In the genomic region with DNA sequence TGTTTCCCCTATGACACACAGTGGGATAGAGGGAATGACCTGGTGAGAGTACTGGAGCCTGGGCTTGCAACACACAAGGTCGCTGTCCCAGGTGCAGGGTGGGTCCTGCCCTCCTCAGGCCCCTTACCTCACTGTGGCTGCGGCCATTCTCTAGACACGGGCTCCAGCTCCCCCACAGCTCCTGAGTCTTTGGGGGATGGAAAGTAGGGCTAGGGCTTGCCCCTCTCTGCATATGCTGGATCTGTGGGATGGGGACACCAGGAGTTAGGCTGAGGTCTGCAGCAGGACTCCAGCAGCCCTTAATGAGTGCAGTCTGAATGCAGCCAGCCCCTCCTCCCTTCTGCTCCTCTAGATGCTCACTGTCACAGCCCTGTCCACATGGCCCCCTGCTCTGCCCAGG, we compare ENCODE assay signal across 17 mouse cellular contexts. TPM values are rescaled to one million over a fixed set of nuclear protein-coding genes. Genes with fewer than 3 reads are reported as not detected.
A peak's percentile ranks its signal among the peaks of the same experiment; 100 is the strongest.
DNase-seq lines count a peak whose midpoint lies in the region; ATAC-seq lines count a peak whose summit lies in the region.
"Had no signal": no experiment of that assay in that cellular context is flagged by ENCODE, and none has a peak within 500 bp of the region (broad histone marks: within the 10 kb centered on the region; RNA-seq: fewer than 3 reads in every experiment).

No protein-coding gene starts in this region.

- H3K27ac ChIP-seq in heart, embryonic 11.5 days (ENCODE audit: low read depth, low read length): no peak overlapping the region
- H3K27ac ChIP-seq in hindbrain, embryonic 16.5 days (ENCODE audit: low read depth, low read length): no peak overlapping the region
- H3K27ac ChIP-seq in hindbrain, embryonic 10.5 days: no peak overlapping the region
- no peak overlapping the region for H3K27ac ChIP-seq in neural tube, embryonic 14.5 days (ENCODE audit: low read depth, low read length)
- H3K27ac ChIP-seq in neural tube, embryonic 15.5 days (replicated peaks): no peak overlapping the region
- H3K27ac ChIP-seq: forebrain, embryonic 12.5 days; heart, adult 2 months; hindbrain, embryonic 15.5 days had no signal

- H3K9me3 ChIP-seq in heart, embryonic 11.5 days (replicated peaks; ENCODE audit: control insufficient read depth, low read length): no peaks in the 10 kb centered on the region
- no peaks in the 10 kb centered on the region for H3K9me3 ChIP-seq in hindbrain, embryonic 16.5 days (ENCODE audit: control insufficient read depth, low read length)
- H3K9me3 ChIP-seq in hindbrain, embryonic 10.5 days: no peaks in the 10 kb centered on the region
- H3K9me3 ChIP-seq in neural tube, embryonic 14.5 days (ENCODE audit: control insufficient read depth, low read length): no peaks in the 10 kb centered on the region
- H3K9me3 ChIP-seq in neural tube, embryonic 15.5 days (replicated peaks): no peaks in the 10 kb centered on the region
- H3K9me3 ChIP-seq: forebrain, embryonic 12.5 days; heart, embryonic 12.5 days; hindbrain, embryonic 15.5 days had no signal

- WGBS in heart, embryonic 11.5 days (ENCODE audit: insufficient replicate concordance): 65% methylated on average over 3 of the region's 3 CpGs
- 81% methylated on average over 3 of the region's 3 CpGs for WGBS in hindbrain, embryonic 16.5 days
- WGBS in hindbrain, embryonic 10.5 days: 63% methylated on average over 3 of the region's 3 CpGs
- 75% methylated on average over 3 of the region's 3 CpGs for WGBS in neural tube, embryonic 14.5 days
- WGBS in neural tube, embryonic 15.5 days: 72% methylated on average over 3 of the region's 3 CpGs

- H3K27me3 ChIP-seq in heart, embryonic 11.5 days (ENCODE audit: control insufficient read depth, insufficient read depth, low read length): peaks cover 18% of the 10 kb centered on the region
- H3K27me3 ChIP-seq in hindbrain, embryonic 16.5 days (replicated peaks; ENCODE audit: control insufficient read depth, insufficient read depth, low read length): no peaks in the 10 kb centered on the region
- H3K27me3 ChIP-seq in hindbrain, embryonic 10.5 days (ENCODE audit: insufficient read depth, poor library complexity, severe bottlenecking): peaks cover 27% of the 10 kb centered on the region
- H3K27me3 ChIP-seq in neural tube, embryonic 14.5 days (ENCODE audit: control insufficient read depth, insufficient read depth, low read length): no peaks in the 10 kb centered on the region
- H3K27me3 ChIP-seq in neural tube, embryonic 15.5 days (replicated peaks): peaks cover 15% of the 10 kb centered on the region

- no peak overlapping the region for H3K4me3 ChIP-seq in heart, embryonic 11.5 days (ENCODE audit: low read depth, low read length)
- no peak overlapping the region for H3K4me3 ChIP-seq in hindbrain, embryonic 16.5 days (ENCODE audit: low read length)
- no peak overlapping the region for H3K4me3 ChIP-seq in hindbrain, embryonic 10.5 days
- H3K4me3 ChIP-seq in neural tube, embryonic 14.5 days (ENCODE audit: low read depth, low read length): no peak overlapping the region
- no peak overlapping the region for H3K4me3 ChIP-seq in neural tube, embryonic 15.5 days (replicated peaks)
- H3K4me3 ChIP-seq: forebrain, embryonic 12.5 days; heart, adult 2 months; heart, embryonic 12.5 days; hindbrain, embryonic 15.5 days had no signal

- no peaks in the 10 kb centered on the region; the same call in none of the 2 replicates for H3K36me3 ChIP-seq in heart, embryonic 11.5 days (ENCODE audit: control insufficient read depth, insufficient read depth, low read length)
- H3K36me3 ChIP-seq in hindbrain, embryonic 16.5 days (ENCODE audit: control insufficient read depth, insufficient read depth, low read length): no peaks in the 10 kb centered on the region
- H3K36me3 ChIP-seq in hindbrain, embryonic 10.5 days: peaks cover 11% of the 10 kb centered on the region
- H3K36me3 ChIP-seq in neural tube, embryonic 14.5 days (ENCODE audit: control insufficient read depth, insufficient read depth, low read length): no peaks in the 10 kb centered on the region
- no peaks in the 10 kb centered on the region for H3K36me3 ChIP-seq in neural tube, embryonic 15.5 days
- H3K36me3 ChIP-seq: hindbrain, embryonic 15.5 days had no signal

- H3K9ac ChIP-seq in heart, embryonic 11.5 days (ENCODE audit: low read depth, low read length): no peak overlapping the region
- no peak overlapping the region for H3K9ac ChIP-seq in hindbrain, embryonic 16.5 days (ENCODE audit: low read depth, low read length)
- no peak overlapping the region for H3K9ac ChIP-seq in neural tube, embryonic 14.5 days (replicated peaks; ENCODE audit: low read depth, low read length)
- no peak overlapping the region for H3K9ac ChIP-seq in neural tube, embryonic 15.5 days (replicated peaks)
- H3K9ac ChIP-seq: forebrain, embryonic 12.5 days; forebrain, postnatal 0 days; heart, embryonic 12.5 days; hindbrain, embryonic 15.5 days had no signal

- no peak for ATAC-seq in heart, embryonic 11.5 days (replicated peaks; ENCODE audit: insufficient number of reproducible peaks, low FRiP score, low TSS enrichment)
- ATAC-seq in hindbrain, embryonic 16.5 days: 0 out of 2 replicates have a peak, but pooled peaks have one; percentile 2
- peak; percentile 9; the same call in 1 of the 2 replicates for ATAC-seq in neural tube, embryonic 14.5 days (ENCODE audit: low read depth)
- no peak for ATAC-seq in neural tube, embryonic 15.5 days (ENCODE audit: low FRiP score)
- ATAC-seq: forebrain, postnatal 0 days had no signal

- no peak overlapping the region for H3K4me2 ChIP-seq in heart, embryonic 11.5 days
- no peak overlapping the region for H3K4me2 ChIP-seq in hindbrain, embryonic 16.5 days (ENCODE audit: low read length)
- no peak overlapping the region for H3K4me2 ChIP-seq in neural tube, embryonic 14.5 days (ENCODE audit: low read depth, low read length)
- no peak overlapping the region for H3K4me2 ChIP-seq in neural tube, embryonic 15.5 days
- H3K4me2 ChIP-seq: forebrain, embryonic 12.5 days; heart, embryonic 12.5 days; hindbrain, embryonic 15.5 days had no signal

- DNase-seq in heart, adult 11 months: peak; percentile 90
- no peak for DNase-seq in hindbrain, embryonic 10.5 days (ENCODE audit: low spot score)
- DNase-seq: adrenal gland, postnatal 25 days; cerebellum, postnatal 10 days; forebrain, postnatal 0 days; gastrocnemius, postnatal 36 days; heart, adult 2 months; kidney, adult 11 months had no signal

- H3K4me1 ChIP-seq in heart, embryonic 11.5 days (ENCODE audit: control insufficient read depth, insufficient read depth, low read length): peaks cover 9% of the 10 kb centered on the region
- H3K4me1 ChIP-seq in hindbrain, embryonic 16.5 days (ENCODE audit: control insufficient read depth, insufficient read depth, low read depth, low read length): peaks cover 5% of the 10 kb centered on the region
- peaks cover 19% of the 10 kb centered on the region for H3K4me1 ChIP-seq in hindbrain, embryonic 10.5 days (replicated peaks)
- H3K4me1 ChIP-seq in neural tube, embryonic 14.5 days (ENCODE audit: control insufficient read depth, insufficient read depth, low read length): no peaks in the 10 kb centered on the region
- peaks cover 7% of the 10 kb centered on the region for H3K4me1 ChIP-seq in neural tube, embryonic 15.5 days

RNA-seq across cellular contexts. Expression of gene Plin4, which starts 3.1 kb away (rescaled TPM):
- 0.10 and 0.11 TPM in 2 replicates for polyA plus RNA-seq in heart, embryonic 11.5 days (2014; fragmentation: Nextera tagmentation; extraction: Ambion mirVana)
- polyA plus RNA-seq in hindbrain, embryonic 16.5 days (2015; fragmentation: Nextera tagmentation; extraction: Ambion mirVana): 0.07 and 0.10 TPM in 2 replicates
- polyA plus RNA-seq in hindbrain, embryonic 10.5 days (2016; fragmentation: Nextera tagmentation; extraction: Ambion mirVana): 0.04 and 0.06 TPM in 2 replicates
- polyA plus RNA-seq in neural tube, embryonic 14.5 days (2014; fragmentation: Nextera tagmentation; extraction: Ambion mirVana): 0.19 and 0.28 TPM in 2 replicates
- polyA plus RNA-seq in neural tube, embryonic 15.5 days (2015; fragmentation: Nextera tagmentation; extraction: Ambion mirVana): 0.09 and 0.10 TPM in 2 replicates
- polyA plus RNA-seq: embryonic facial prominence, embryonic 11.5 days had no signal

RNA-seq across cellular contexts. Expression of gene Plin5, which starts 4.7 kb away (rescaled TPM):
- 0.18 and 0.33 TPM in 2 replicates for polyA plus RNA-seq in heart, embryonic 11.5 days (2014; fragmentation: Nextera tagmentation; extraction: Ambion mirVana)
- polyA plus RNA-seq in hindbrain, embryonic 16.5 days (2015; fragmentation: Nextera tagmentation; extraction: Ambion mirVana): 2.4 and 3.4 TPM in 2 replicates
- polyA plus RNA-seq in hindbrain, embryonic 10.5 days (2016; fragmentation: Nextera tagmentation; extraction: Ambion mirVana): 0.39 and 0.42 TPM in 2 replicates
- polyA plus RNA-seq in neural tube, embryonic 14.5 days (2014; fragmentation: Nextera tagmentation; extraction: Ambion mirVana): 0.95 and 1.9 TPM in 2 replicates
- polyA plus RNA-seq in neural tube, embryonic 15.5 days (2015; fragmentation: Nextera tagmentation; extraction: Ambion mirVana): 2.4 and 2.7 TPM in 2 replicates
- polyA plus RNA-seq: forebrain, embryonic 12.5 days had no signal

RNA-seq across cellular contexts. Expression of gene Lrg1, which starts 9.1 kb away (rescaled TPM):
- not detected in 2 replicates for polyA plus RNA-seq in heart, embryonic 11.5 days (2014; fragmentation: Nextera tagmentation; extraction: Ambion mirVana)
- 0.68 and 0.91 TPM in 2 replicates for polyA plus RNA-seq in hindbrain, embryonic 16.5 days (2015; fragmentation: Nextera tagmentation; extraction: Ambion mirVana)
- not detected in 2 replicates for polyA plus RNA-seq in hindbrain, embryonic 10.5 days (2016; fragmentation: Nextera tagmentation; extraction: Ambion mirVana)
- 0.24 TPM in 2 replicates for polyA plus RNA-seq in neural tube, embryonic 14.5 days (2014; fragmentation: Nextera tagmentation; extraction: Ambion mirVana)
- polyA plus RNA-seq in neural tube, embryonic 15.5 days (2015; fragmentation: Nextera tagmentation; extraction: Ambion mirVana): 0.22 and 0.63 TPM in 2 replicates
- polyA plus RNA-seq: embryonic facial prominence, embryonic 11.5 days; heart, embryonic 12.5 days; intestine, embryonic 14.5 days had no signal

RNA-seq across cellular contexts. Expression of gene Sema6b, which starts 27.4 kb away (rescaled TPM):
- 0.11 and 0.33 TPM in 2 replicates for polyA plus RNA-seq in heart, embryonic 11.5 days (2014; fragmentation: Nextera tagmentation; extraction: Ambion mirVana)
- polyA plus RNA-seq in hindbrain, embryonic 16.5 days (2015; fragmentation: Nextera tagmentation; extraction: Ambion mirVana): 12.5 and 12.7 TPM in 2 replicates
- 2.3 and 3.8 TPM in 2 replicates for polyA plus RNA-seq in hindbrain, embryonic 10.5 days (2016; fragmentation: Nextera tagmentation; extraction: Ambion mirVana)
- 11.8 and 13.8 TPM in 2 replicates for polyA plus RNA-seq in neural tube, embryonic 14.5 days (2014; fragmentation: Nextera tagmentation; extraction: Ambion mirVana)
- polyA plus RNA-seq in neural tube, embryonic 15.5 days (2015; fragmentation: Nextera tagmentation; extraction: Ambion mirVana): 12.3 and 16.2 TPM in 2 replicates

RNA-seq across cellular contexts. Expression of gene Hdgfl2, which starts 33.3 kb away (rescaled TPM):
- 77.2 and 82.9 TPM in 2 replicates for polyA plus RNA-seq in heart, embryonic 11.5 days (2014; fragmentation: Nextera tagmentation; extraction: Ambion mirVana)
- 125 and 136 TPM in 2 replicates for polyA plus RNA-seq in hindbrain, embryonic 16.5 days (2015; fragmentation: Nextera tagmentation; extraction: Ambion mirVana)
- 186 and 190 TPM in 2 replicates for polyA plus RNA-seq in hindbrain, embryonic 10.5 days (2016; fragmentation: Nextera tagmentation; extraction: Ambion mirVana)
- 96.8 and 102 TPM in 2 replicates for polyA plus RNA-seq in neural tube, embryonic 14.5 days (2014; fragmentation: Nextera tagmentation; extraction: Ambion mirVana)
- 124 and 134 TPM in 2 replicates for polyA plus RNA-seq in neural tube, embryonic 15.5 days (2015; fragmentation: Nextera tagmentation; extraction: Ambion mirVana)

Comparison
In these comparisons a context has a peak if more than half of its experiments do, and no peak if none do; other contexts are left out.
1. ATAC-seq: peak in hindbrain, embryonic 16.5 days (single experiment) and neural tube, embryonic 14.5 days (single experiment); none in heart, embryonic 11.5 days (single experiment) and neural tube, embryonic 15.5 days (single experiment).